Mouse (Mus musculus): ENCODE measurements around the gene Ppa1. TPM values are rescaled to one million over a fixed set of nuclear protein-coding genes. Genes with fewer than 3 reads are reported as not detected.

Gene Ppa1
- total RNA-seq, 2 experiments from 2014 or later = 106 to 114 TPM

DNA sequence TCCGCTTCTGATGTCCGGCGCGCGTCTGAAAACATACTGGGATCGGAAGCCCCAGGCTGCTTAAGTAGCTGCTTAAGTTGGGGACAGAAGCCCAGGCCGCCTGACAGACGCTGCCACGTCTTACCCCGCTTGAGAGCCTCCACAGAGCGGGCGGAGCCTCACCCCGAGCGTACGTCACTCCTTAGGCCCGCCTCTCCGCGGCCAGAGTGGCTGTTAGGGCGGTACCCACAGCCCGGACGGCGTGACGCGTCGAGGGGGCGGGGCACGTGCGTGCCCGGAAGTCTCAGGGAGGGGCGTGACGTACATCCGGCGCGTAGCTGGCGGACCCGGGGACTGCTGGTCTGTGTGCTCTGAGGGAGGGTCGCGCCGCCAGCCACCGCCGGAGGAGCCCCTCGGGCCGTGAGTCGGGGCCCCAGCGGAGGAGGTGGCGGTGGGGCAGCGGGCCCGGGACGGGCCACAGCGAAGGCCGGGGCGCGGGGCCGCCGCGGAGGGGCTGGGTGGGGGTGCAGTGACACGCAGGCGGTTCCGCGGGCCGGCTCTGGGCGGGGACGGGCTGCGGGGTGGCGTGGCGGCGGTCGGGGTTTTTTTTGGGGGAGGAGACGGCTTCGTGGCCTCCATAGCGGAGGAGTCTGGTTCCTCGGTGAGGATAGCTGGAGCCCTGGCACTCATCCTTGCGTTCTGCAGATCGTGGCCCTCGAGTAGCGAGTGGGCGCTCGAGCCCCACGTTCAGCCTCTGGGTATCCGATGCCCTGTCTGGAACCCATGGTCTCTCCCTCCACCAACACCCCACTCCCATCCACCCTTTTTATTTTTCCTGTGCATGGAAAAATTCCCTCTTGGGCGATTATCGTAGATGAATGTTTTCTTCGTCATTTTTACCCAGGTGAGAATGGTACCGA lies 31.9 kb downstream of the Ppa1 start, which contains the start of gene Sar1a:
TSS of gene Sar1a (plus strand) at position 285 of the 899 bp plus-strand sequence.
- intact Hi-C loops (cut with DNase I) = loop anchor here (1.0 kb wide), 1 partner anchor 15 kb away; the partner anchor contains the start of gene Tysnd1
- DNase-seq (ENCODE audit: low spot score in 2 of 2) = peak; percentile 98 to 99

DNA sequence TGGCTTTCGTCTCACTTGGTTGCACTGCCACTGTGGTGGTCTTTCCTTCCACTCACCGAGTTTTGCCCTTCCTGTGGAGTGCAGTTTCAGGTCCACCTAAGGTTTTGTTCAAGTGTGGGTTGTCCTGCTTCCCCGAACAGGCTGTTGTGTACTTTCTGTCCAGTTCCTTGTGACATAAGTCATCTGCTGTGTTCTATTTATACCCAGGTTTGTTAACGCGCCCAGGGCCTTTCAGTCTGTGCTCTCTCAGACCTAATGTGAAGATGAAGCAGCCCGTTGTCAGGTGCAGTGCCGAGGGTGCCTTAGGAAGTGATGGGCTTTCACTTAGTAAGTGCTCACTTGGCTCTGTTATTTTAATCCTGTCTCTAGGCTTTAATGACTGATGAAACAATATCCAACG lies 41.1 kb downstream of the Ppa1 start:
- intact Hi-C loops (cut with DNase I) = no loop called here
- no peak for DNase-seq (ENCODE audit: low spot score in 2 of 2)

DNA sequence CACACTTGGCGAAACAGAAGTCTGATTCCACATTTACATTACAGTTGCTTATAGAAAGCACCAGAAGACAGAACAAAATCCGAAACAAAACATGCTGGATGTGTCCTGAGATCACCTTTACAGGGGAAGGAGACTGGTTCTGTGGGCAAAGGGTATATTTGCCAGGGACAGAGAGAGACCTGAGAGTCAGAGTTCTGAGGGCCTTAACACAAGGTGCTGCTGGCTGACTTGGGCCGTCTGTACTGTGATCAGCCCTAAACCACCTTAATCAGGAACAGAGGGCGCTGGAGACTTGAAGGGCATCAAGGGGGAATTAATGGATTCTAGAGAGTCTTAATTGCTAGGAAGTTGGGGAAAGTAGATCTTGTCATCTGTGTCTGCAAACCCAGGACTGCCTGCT lies 45.2 kb downstream of the Ppa1 start:
- no peak for DNase-seq (ENCODE audit: low spot score in 2 of 2)
- intact Hi-C loops (cut with DNase I) = no loop called here

DNA sequence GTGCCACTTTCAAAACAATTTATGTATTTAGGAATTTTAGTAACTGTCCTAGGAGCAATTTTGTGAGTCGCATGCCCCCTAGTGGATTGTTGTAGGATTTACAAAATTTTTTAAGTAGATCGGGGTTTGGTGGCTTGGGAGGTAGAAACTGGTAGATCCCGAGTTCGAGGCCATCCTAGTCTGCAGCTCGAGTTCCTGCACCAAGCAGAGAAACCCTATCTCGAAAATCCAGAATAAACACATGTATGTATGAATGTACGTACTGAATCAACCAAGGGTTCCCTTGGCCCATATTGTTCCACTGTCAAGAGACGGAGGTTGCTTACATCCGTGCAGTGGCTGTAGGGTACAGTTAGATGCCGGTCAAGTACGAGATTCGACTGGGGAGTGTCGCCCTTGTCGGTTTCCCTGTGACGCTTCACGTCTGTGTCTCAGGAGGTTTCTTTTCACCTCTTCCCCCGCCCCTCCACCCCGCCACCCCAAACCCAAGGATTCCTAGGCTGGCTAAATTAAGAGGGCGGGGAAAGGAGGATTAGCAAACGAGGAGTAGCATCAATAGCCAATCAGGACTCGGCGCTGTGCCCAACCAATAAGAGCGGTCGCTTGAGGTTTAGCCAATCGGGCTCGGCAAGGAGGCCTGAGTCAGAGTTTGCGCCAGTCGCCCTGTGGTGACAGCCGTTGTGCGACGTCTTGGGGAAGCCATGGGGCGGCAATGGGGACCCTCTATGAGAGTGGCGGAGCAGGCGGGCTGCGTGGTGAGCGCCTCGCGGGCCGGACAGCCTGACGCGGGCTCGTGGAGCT lies 46.7 kb downstream of the Ppa1 start, which contains the start of gene Tysnd1:
TSS of gene Tysnd1 (plus strand) at position 645 of the 801 bp plus-strand sequence.
- intact Hi-C loops (cut with DNase I) = loop anchor here (1.0 kb wide), 1 partner anchor 15 kb away; the partner anchor contains the start of gene Sar1a
- peak; percentile 97 to 99 for DNase-seq (ENCODE audit: low spot score in 2 of 2)

DNA sequence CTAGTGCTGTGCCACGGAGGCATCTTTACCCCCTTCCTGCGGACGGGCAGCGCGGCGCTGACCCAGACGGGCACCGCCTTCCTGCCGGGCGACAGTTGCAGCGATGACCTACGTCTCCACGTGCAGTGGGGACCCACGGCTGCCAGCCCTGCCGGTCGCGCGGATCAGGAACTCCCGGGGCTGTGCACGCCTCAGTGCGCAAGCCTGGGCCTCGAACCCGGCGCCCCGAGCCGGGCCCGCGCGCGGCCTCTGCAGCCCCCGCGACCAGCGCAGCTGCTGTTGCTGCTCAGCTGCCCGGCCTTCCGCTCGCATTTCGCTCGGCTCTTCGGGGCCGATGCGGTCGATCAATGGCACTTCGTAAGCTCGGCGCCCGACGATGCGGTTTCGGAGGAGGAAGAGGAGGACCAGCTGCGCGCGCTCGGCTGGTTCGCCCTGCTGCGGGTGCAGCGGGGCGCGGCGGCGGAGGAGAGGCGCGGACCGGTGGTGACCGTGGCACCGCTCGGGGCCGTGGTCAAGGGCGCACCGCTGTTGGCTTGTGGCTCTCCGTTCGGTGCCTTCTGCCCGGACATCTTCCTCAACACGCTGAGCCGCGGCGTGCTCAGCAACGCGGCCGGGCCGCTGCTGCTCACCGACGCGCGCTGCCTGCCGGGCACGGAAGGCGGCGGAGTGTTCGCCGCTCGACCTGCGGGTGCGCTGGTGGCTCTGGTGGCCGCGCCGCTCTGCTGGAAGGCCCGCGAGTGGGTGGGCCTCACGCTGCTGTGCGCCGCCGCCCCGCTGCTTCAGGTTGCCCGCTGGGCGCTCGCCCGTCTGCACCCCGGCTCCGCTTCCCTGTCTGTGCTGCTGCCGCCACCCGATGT lies 47.6 kb downstream of the Ppa1 start:
- intact Hi-C loops (cut with DNase I) = loop anchor here (1.0 kb wide), 1 partner anchor 16 kb away; the partner anchor contains the start of gene Sar1a
- DNase-seq (ENCODE audit: low spot score in 2 of 2) = peak in 1 of 2 experiments; percentile 9

DNA sequence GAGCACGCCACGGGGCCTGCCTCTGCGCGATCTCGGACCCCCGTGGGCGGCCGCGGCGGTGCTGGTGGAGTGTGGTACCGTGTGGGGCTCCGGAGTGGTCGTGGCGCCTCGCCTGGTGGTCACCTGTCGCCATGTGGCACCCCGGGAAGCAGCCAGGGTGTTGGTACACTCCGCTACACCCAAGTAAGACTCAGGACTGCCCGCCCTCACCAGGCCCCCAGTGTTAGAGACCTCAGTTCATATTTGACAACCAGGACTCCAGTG lies 48.1 kb downstream of the Ppa1 start:
- intact Hi-C loops (cut with DNase I) = no loop called here
- DNase-seq (ENCODE audit: low spot score in 2 of 2) = no peak

DNA sequence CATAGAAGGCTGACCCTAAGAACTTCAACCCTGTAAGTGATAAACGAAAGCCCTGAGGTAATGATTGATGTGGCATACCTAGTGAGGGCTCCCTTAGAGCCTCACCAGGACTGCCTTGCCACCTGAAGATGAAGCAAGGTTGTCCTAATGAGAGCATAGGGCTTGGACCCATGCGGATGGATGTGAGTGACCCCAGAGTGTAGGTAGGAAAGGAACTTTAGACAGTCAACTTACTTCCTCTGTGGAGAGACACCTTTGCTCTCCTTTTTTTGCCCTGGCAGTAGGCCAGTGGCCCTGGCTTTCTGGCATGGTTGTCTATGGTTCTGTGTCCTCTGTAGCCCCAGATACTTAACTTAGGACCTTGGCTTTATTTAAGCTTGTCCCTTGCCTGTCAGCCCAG lies 48.7 kb downstream of the Ppa1 start:
- intact Hi-C loops (cut with DNase I) = no loop called here
- DNase-seq (ENCODE audit: low spot score in 2 of 2) = no peak

DNA sequence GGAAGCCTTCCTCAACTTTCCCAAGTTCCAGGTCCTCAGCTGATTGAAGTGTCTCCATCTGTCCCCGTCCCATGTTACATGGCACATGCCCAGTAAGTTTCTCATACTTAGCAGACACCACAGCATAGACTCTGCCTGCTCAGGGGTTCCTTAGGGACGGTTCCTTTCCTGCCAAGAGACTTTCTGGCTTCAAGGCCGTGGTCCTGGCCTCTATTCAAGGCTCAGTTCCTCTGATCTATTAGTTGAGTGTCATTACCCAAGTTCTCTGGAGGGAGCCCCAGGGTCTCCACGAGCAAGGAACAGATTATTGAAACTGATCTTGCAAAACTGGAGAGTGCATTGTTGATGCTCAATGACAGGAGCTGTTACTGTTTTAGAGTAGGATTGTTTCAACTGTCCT lies 56.3 kb downstream of the Ppa1 start:
- intact Hi-C loops (cut with DNase I) = no loop called here
- no peak for DNase-seq (ENCODE audit: low spot score in 2 of 2)

DNA sequence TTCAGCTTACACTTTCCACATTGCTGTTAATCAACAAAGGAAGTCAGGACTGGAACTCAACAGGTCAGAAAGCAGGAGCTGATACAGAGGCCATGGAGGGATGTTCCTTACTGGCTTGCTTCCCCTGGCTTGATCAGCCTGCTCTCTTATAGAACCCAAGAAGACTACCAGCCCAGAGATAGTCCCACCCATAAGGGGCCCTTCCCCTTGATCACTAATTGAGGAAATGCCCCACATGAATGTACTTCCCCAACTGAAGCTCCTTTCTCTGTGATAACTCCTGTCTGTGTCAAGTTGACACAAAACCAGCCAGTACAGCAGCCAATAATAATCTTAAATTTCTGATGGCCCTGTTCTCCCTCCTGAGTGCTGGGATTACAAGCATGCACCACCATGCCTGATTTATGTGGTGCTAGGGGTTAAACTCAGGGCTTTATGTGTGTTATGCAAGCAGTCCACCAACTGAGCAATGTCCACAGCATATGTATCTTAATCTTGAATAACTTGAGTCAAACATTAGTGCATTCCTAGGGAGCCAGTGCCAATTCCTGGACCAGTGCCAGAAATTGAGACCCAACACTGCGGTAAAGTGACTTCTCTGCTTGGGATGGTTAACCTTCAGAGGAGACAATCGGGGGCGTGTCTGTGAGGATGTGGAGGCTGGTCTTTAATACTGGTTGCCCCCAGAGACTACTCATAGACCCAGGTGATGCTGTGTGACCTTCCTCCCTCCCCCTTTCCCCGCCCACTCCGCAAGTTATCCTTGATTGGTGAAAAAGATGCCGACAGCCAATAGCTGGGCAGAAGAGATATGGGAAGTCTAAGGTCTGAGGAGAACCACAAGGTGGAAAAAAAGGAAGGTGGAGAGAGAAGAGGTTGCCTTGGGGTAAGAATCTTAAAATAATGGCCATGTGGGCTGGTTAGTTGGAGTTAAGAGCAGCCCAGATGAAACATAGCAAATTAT lies 58.3 kb downstream of the Ppa1 start:
- intact Hi-C loops (cut with DNase I) = no loop called here
- no peak for DNase-seq (ENCODE audit: low spot score in 2 of 2)

DNA sequence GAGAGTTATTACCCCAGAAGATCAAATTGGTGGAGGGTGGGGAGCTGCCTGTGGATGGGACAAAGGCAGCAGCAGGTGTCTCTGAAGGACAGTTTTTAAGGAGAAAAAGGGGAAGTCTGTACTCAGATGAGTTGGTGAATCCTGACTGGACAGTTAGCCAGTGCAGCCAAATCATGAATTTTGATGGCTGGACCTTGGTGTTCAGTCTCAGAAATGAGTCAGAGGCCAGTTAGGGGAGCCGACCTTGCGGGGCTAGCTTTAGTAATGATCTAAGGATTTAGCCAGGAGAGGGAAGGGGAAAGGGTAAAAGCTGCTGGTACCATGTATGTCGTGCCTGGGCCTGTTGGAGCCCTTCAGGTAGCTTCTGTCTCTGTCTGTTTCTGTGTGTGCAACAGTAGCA lies 65.2 kb downstream of the Ppa1 start:
- no peak for DNase-seq (ENCODE audit: low spot score in 2 of 2)
- intact Hi-C loops (cut with DNase I) = no loop called here

DNA sequence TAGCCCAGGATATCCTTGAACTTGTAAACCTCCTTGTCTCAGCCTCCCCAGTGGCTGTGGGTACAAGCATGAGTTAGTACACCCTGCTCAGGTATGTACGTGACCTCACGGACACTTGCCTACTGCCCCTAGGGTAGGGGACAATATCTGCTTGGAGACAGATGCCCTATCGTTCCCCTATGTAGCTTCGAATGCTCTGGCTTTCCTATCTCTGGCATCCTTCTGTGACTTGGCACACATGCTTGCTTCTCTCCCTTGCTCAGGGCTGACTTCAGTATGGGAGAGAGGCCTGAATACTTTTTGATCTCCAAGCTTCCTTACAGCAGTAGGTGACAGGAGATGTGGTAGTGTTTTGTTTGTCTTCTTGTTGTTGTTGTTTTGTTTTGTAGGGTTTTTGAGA lies 65.8 kb downstream of the Ppa1 start:
- intact Hi-C loops (cut with DNase I) = no loop called here
- no peak for DNase-seq (ENCODE audit: low spot score in 2 of 2)

DNA sequence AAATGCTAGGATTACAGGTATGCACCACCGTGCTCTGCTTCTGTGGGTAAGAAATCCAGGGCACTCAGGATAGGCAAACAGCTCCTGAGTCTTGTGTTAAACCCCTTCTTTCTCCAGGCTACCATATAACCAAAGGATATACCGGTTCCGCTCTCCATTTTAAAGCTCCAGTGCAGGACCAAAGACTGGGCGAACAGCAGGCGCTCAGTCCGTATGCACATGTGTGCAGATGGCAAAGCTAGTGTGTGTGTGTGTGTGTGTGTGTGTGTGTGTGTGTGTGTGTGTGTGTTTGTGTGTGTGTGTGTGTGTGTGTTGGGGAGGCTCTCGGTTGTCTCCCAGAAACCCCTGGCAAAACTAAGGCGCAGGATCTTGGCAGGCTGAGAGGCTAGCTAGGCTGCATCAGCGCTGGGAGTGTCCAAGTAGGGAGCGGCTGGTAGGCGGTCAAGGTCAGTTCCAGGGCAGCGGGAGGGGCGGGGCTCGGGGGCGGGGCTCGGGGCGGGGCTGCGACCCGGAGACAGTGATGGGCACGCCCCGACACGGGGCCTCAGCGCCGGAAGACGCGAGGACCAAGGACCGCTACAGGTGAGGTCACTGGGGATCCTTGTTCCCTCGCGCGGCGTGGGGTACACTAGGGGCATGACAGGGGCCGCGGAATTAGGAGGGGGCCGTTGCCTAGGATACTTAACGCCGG lies 66.6 kb downstream of the Ppa1 start, which contains the start of gene Aifm2:
TSS of gene Aifm2 (plus strand) at position 493 of the 691 bp plus-strand sequence.
- intact Hi-C loops (cut with DNase I) = no loop called here
- no peak for DNase-seq (ENCODE audit: low spot score in 2 of 2)

DNA sequence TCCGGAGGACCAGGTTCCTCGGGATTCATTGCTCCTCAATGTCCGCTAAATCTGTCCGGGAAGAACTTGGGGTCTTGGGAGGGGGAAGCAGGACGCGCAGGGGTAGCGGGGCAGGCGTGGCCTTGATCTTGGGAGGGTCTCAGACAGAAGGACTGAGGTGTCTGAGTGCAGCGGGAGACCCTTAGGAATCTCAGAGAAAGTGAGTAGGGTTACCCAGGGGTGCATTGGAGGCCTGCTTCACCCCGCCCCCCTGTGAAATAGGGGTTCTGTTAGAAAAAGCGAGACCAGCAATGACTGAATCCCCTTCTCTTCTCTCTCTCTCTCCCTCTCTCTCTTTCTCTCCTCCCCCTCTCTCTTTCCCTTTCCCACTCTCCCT lies 67.1 kb downstream of the Ppa1 start:
- no peak for DNase-seq (ENCODE audit: low spot score in 2 of 2)
- intact Hi-C loops (cut with DNase I) = no loop called here

DNA sequence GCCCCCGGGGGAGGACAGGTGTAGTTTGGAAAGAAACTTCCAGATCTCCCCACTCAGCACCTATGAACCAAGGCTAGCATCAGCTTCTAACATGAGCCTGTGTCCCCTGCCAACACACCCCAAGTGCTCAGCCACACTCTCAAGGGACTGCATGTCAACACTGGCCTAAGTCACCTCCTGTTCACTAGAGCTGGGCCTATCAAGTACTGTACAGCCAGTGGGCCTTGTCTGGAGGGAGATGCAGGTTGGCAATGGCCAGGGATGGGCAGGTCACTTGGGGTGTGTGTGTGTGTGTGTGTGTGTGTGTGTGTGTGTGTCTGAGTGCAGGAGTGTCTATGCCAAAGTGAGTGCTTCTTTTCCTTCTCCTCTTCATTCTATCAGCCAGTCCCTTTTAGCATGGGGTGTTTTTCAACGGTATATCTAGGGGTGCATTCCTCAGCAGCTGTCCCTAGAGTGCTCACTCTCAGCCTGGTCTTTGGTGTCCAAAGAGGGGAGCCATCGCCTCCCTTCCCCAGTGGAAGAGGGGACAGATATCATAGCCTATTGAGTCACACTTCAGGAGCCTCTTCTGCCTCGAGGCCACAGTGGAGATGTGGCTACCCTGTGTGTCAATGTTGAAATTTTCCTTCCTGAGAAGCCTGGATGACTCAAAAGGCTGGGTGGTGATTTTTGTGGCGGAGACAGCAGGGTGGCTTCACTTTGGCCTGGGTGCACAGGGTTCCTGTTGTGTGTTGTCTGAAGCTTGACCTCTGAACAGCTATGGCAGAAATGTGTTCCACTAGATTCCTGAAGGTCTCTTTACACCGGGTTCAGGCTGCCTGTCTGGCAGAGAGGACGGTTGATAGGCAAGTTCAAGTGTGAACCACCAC lies 67.9 kb downstream of the Ppa1 start:
- no peak for DNase-seq (ENCODE audit: low spot score in 2 of 2)
- intact Hi-C loops (cut with DNase I) = no loop called here

DNA sequence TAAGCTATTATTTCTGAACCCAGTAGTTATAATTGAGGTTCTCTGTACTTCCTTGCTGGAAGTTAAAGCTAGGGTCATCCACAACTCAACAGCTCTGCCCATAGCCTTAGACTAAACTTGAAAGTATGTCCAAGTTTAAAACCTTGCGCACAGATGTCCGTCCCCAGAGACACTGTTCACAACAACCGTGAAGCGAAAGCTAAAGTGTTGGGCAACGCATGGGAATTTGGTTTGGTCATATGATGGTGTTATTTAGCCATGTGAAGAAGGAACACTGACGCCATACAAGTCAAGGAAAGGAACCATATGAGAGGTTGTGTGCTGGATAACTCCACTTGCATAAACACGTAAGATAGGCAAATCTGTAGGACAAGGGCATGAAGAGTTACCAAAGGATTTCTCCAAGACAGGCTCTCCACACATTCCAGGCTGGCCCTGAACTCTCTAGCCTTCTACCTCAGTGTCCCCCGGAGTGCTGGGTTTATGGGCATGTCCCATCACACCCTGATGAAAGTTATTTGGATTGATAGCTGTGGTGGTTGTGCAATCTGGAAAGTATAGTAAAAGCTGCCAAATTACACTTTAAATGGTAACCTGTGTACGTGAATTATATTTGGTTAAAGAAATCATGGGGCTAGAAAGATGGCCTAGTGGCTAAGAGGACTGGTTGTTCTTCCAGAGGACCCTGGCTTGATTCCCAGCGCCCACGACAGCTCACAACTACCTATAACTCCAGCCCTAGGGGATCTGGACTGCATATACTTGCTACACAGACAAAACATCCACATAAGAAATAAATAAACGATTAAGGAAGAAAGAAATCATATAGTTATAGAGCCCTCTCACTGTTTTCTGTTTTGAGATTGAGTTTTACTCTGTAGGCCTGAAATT lies 69.3 kb downstream of the Ppa1 start:
- intact Hi-C loops (cut with DNase I) = no loop called here
- DNase-seq (ENCODE audit: low spot score in 2 of 2) = no peak

DNA sequence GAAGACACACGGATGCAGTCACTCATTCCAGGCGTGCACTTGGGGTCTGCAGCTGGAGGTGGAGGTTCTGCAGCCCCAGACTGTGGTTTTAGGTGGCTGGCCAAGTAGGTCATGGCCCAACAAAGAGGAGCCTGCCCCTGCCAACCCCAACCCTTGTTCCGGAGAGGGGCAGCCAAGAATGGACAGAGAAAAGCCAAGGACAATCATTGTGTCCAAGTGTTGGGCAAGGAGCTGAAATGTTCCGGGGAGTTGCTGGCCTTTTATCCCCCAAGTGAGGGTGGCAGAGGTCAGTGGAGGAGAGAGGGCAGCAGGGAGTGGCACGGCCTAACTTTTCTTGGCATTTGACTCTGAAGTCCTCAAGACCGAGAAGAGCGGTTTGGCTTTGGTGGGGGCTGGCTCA lies 72.0 kb downstream of the Ppa1 start:
- intact Hi-C loops (cut with DNase I) = no loop called here
- DNase-seq (ENCODE audit: low spot score in 2 of 2) = no peak

Data from left cerebral cortex, postnatal 25 days (tissue).